Mouse (Mus musculus) cerebellum, postnatal 25 days (tissue): ENCODE measurements around the gene Ssr1.

Experiments
- DNase-seq, 2 experiments: peaks; one replicate each; pipeline ENCODE4 v3.0.0; 2021; ENCODE audit warnings: mixed read lengths in 2 of 2

Ssr1 gene

GRCm38 (mm10) chr13:37993704-37994404 is at the start of gene Ssr1:
Ssr1 (minus strand) TSS chr13:37994217.
- DNase-seq: peak; percentile 97 to 99

- DNase-seq: peak; percentile 8 to 12
Observed at GRCm38 (mm10) chr13:38037811-38038210, 43.8 kb upstream of the Ssr1 start.

- peak; percentile 98 to 99 for DNase-seq
Observed at GRCm38 (mm10) chr13:38037044-38037687, 43.1 kb upstream of the Ssr1 start, which contains the start of gene Cage1. Cage1 (minus strand) TSS chr13:38037069.

- DNase-seq: peak; percentile 8 to 12
Observed at GRCm38 (mm10) chr13:38036343-38037043, 42.5 kb upstream of the Ssr1 start, which contains the start of gene Riok1. Riok1 (plus strand) TSS chr13:38036995.

GRCm38 (mm10) chr13:38028407-38028806 is 34.4 kb upstream of the Ssr1 start:
- no peak for DNase-seq

- no peak for DNase-seq
Observed at GRCm38 (mm10) chr13:38027618-38028248, 33.7 kb upstream of the Ssr1 start.

- DNase-seq: no peak
Observed at GRCm38 (mm10) chr13:38025874-38026273, 31.9 kb upstream of the Ssr1 start.

GRCm38 (mm10) chr13:38018791-38019190 is 24.8 kb upstream of the Ssr1 start:
- no peak for DNase-seq

GRCm38 (mm10) chr13:38015591-38015990 is 21.6 kb upstream of the Ssr1 start:
- DNase-seq: no peak

GRCm38 (mm10) chr13:38012436-38012835 is 18.4 kb upstream of the Ssr1 start:
- no peak for DNase-seq

- no peak for DNase-seq
Observed at GRCm38 (mm10) chr13:38010444-38010910, 16.5 kb upstream of the Ssr1 start.

- no peak for DNase-seq
Observed at GRCm38 (mm10) chr13:38009721-38010408, 15.8 kb upstream of the Ssr1 start.

GRCm38 (mm10) chr13:38007972-38008371 is 14.0 kb upstream of the Ssr1 start:
- DNase-seq: no peak

GRCm38 (mm10) chr13:38002461-38002860 is 8.4 kb upstream of the Ssr1 start:
- DNase-seq: no peak

- no peak for DNase-seq
Observed at GRCm38 (mm10) chr13:37999713-38000112, 5.7 kb upstream of the Ssr1 start.

- DNase-seq: no peak
Observed at GRCm38 (mm10) chr13:37994405-37994749, 360 bp upstream of the Ssr1 start.

GRCm38 (mm10) chr13:37993376-37993703 is 677 bp downstream of the Ssr1 start:
- no peak for DNase-seq

- no peak for DNase-seq
Observed at GRCm38 (mm10) chr13:37992638-37993371, 1.2 kb downstream of the Ssr1 start.

GRCm38 (mm10) chr13:37989701-37990100 is 4.3 kb downstream of the Ssr1 start:
- DNase-seq: no peak

- DNase-seq: no peak
Observed at GRCm38 (mm10) chr13:37986166-37986565, 7.9 kb downstream of the Ssr1 start.

- no peak for DNase-seq
Observed at GRCm38 (mm10) chr13:37981063-37981462, 13.0 kb downstream of the Ssr1 start.

- no peak for DNase-seq
Observed at GRCm38 (mm10) chr13:37980346-37980745, 13.7 kb downstream of the Ssr1 start.
